Mouse (Mus musculus): Measurements from ENCODE around the gene Sult6b2. TPM values are rescaled to one million over a fixed set of nuclear protein-coding genes. Genes with fewer than 3 reads are reported as not detected.

Sult6b2 gene
- polyA plus RNA-seq, 1 experiment from 2014 or later = 0.14 TPM

DNA sequence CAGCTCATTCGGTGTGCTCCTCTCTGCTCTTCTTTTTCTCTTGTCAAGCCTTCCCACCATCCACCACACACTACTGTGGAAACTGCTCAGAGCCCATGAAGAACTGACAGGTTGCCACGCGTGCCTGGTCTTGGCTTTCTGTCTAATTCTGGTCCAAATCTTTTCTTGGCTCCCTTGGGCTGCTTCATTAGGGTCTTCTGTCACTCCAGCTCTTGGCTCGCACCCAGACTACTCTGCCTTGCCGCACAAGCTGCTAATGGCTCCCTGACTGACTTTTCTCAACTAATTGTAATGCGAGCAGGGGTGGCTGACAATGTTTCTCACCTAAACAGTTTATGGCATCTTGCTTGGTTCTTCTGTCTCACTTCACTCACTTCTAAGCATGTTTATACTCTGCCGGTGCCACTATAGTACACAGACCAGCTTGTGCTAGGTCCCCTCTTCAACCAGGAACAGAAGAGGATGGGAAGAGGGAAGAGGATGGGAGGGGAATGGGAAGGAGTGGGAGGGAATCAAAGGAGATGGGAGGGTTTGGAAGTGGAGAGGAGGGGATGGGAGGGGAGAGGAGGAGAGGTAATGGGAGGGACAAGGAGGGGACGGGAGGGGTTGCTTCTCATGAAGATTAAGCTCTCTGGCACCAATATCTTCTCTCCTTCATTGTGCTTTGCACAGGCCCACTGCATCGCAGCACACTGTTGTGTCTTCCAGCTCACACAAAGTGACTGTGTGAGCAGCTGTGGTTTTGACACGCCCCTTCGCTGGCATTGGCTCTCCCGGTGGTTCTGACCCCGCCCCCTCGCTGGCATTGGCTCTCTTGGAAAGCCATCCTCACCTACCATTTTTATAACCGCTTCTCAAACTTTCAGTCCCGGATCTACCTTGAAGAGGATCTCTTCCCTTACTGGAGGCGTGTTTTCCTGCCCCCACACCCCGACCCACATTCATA lies 16.0 kb downstream of the Sult6b2 start:
- Histone ChIP-seq H3K36me3 (ENCODE audit: control insufficient read depth, insufficient read depth) (no peaks in the 10 kb centered on the region), H3K9me3 (replicated peaks; ENCODE audit: control insufficient read depth, low read length) (no peaks in the 10 kb centered on the region), H3K27ac (ENCODE audit: low read length) (no peak overlapping the region), H3K4me2 (ENCODE audit: low read depth, low read length) (no peak overlapping the region), H3K9ac (ENCODE audit: low read depth, low read length) (no peak overlapping the region), H3K27me3 (ENCODE audit: control insufficient read depth, insufficient read depth, low read depth, low read length) (no peaks in the 10 kb centered on the region), H3K4me3 (ENCODE audit: low read depth, low read length) (no peak overlapping the region), H3K4me1 (ENCODE audit: control insufficient read depth, low read depth, low read length) (no peaks in the 10 kb centered on the region)
- 58% methylated on average over 18 of the region's 18 CpGs for WGBS (ENCODE audit: insufficient replicate concordance)
- ATAC-seq (ENCODE audit: low read depth) = no peak; the same call in 1 of the 2 replicates

DNA sequence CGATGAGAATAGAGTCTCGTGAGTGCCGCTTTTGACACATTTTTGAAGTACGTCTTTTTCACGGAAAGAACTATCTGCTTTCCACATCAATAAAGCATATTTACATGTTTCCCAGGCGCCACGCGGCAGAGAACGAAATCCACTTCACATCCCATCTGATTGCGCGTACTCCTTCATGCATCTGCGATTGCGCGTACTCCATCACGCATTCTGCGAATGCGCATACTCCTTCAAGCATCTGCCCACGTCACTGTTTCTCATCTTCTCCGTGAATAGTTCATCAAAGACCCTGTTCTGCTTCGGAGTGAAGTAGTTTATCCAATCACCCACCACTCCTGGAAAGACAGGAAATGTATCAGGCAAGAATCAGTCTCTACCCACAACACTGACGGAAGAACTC lies 18.2 kb downstream of the Sult6b2 start:
- Histone ChIP-seq H3K4me2 (ENCODE audit: low read depth, low read length) (no peak overlapping the region), H3K9ac (ENCODE audit: low read depth, low read length) (no peak overlapping the region), H3K27me3 (ENCODE audit: control insufficient read depth, insufficient read depth, low read depth, low read length) (no peaks in the 10 kb centered on the region), H3K27ac (ENCODE audit: low read length) (no peak overlapping the region), H3K4me3 (ENCODE audit: low read depth, low read length) (no peak overlapping the region), H3K36me3 (ENCODE audit: control insufficient read depth, insufficient read depth) (no peaks in the 10 kb centered on the region), H3K9me3 (replicated peaks; ENCODE audit: control insufficient read depth, low read length) (no peaks in the 10 kb centered on the region), H3K4me1 (ENCODE audit: control insufficient read depth, low read depth, low read length) (no peaks in the 10 kb centered on the region)
- 79% methylated on average over 21 of the region's 21 CpGs for WGBS (ENCODE audit: insufficient replicate concordance)
- ATAC-seq (ENCODE audit: low read depth) = no peak

DNA sequence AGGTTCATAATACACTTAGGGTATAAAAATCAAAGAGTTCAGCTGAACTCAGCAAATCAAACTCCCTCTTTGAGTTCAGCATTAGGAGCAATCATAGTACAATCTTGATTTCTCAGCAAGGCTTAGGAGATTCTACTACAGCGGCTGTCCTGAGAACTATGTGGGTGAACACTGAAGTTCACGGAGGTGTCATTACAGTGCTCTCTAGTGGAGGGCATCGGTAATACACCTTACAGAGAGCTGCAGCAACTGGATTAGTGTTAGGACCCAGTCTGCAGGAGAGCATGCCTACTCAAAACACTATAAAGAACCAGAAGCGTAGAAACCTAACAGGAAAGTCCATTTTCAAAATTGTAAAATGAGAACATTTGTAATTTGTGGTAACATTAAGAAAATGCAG lies 19.0 kb downstream of the Sult6b2 start:
- no peak overlapping the region for H3K9ac ChIP-seq (ENCODE audit: low read depth, low read length)
- peak; percentile 41; the same call in 1 of the 2 replicates for ATAC-seq (ENCODE audit: low read depth)
- no peaks in the 10 kb centered on the region for H3K4me1 ChIP-seq (ENCODE audit: control insufficient read depth, low read depth, low read length)
- no peak overlapping the region for H3K27ac ChIP-seq (ENCODE audit: low read length)
- H3K4me3 ChIP-seq (ENCODE audit: low read depth, low read length) = no peak overlapping the region
- no peaks in the 10 kb centered on the region for H3K36me3 ChIP-seq (ENCODE audit: control insufficient read depth, insufficient read depth)
- H3K9me3 ChIP-seq (replicated peaks; ENCODE audit: control insufficient read depth, low read length) = no peaks in the 10 kb centered on the region
- 19% methylated on average over 4 of the region's 4 CpGs for WGBS (ENCODE audit: insufficient replicate concordance)
- no peaks in the 10 kb centered on the region for H3K27me3 ChIP-seq (ENCODE audit: control insufficient read depth, insufficient read depth, low read depth, low read length)
- H3K4me2 ChIP-seq (ENCODE audit: low read depth, low read length) = no peak overlapping the region

DNA sequence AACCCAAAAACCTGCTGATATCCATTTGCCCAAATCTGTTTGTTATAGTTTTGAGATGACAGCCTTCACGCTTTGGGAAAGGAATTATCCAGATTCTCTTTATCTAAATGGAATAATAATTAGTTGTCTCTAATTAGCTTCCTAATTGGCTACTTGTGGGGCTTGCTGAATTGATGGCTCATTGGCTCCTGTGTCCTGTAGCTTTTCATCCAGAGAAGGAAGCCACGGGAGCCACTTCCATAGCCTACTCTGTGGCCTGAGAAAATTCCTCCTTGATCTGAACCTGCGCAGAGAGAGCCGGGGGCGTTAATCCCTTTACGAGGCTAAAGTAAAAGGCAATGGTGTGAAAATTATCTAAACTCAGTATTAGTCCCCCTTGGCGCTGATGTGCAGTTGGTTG lies 23.0 kb downstream of the Sult6b2 start:
- Histone ChIP-seq H3K27ac (ENCODE audit: low read length) (no peak overlapping the region), H3K9ac (ENCODE audit: low read depth, low read length) (no peak overlapping the region), H3K27me3 (ENCODE audit: control insufficient read depth, insufficient read depth, low read depth, low read length) (no peaks in the 10 kb centered on the region), H3K4me3 (ENCODE audit: low read depth, low read length) (no peak overlapping the region), H3K4me2 (ENCODE audit: low read depth, low read length) (no peak overlapping the region), H3K36me3 (ENCODE audit: control insufficient read depth, insufficient read depth) (0 out of 2 replicates have a peak, but pooled peaks cover 3% of the 10 kb centered on the region), H3K4me1 (ENCODE audit: control insufficient read depth, low read depth, low read length) (no peaks in the 10 kb centered on the region), H3K9me3 (replicated peaks; ENCODE audit: control insufficient read depth, low read length) (no peaks in the 10 kb centered on the region)
- ATAC-seq (ENCODE audit: low read depth) = no peak
- 82% methylated on average over 7 of the region's 7 CpGs for WGBS (ENCODE audit: insufficient replicate concordance)

DNA sequence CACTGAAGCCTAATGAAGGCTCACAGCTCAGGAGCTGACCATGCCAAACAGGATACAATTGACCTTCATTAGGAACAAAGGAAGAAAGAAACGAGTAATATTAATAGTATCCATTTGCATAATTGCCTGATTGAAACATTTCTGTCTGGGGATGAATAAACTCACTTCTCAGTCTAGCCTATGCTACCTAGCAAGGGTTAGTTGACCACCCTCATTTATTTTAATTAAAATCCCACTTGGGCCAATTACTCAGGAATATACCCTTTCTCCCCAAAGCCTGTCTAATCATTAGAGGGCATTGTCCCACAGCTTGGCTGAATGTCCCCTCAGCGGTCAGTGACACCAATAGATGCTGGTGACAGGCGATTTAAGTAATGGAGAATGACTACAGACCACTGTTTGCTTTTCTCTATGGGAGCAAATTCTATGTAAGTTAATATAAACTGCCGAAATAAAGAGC lies 23.7 kb downstream of the Sult6b2 start:
- H3K4me3 ChIP-seq (ENCODE audit: low read depth, low read length) = no peak overlapping the region
- no peak overlapping the region for H3K9ac ChIP-seq (ENCODE audit: low read depth, low read length)
- H3K27me3 ChIP-seq (ENCODE audit: control insufficient read depth, insufficient read depth, low read depth, low read length) = no peaks in the 10 kb centered on the region
- H3K4me2 ChIP-seq (ENCODE audit: low read depth, low read length) = no peak overlapping the region
- H3K27ac ChIP-seq (ENCODE audit: low read length) = no peak overlapping the region
- H3K4me1 ChIP-seq (ENCODE audit: control insufficient read depth, low read depth, low read length) = no peaks in the 10 kb centered on the region
- H3K9me3 ChIP-seq (replicated peaks; ENCODE audit: control insufficient read depth, low read length) = no peaks in the 10 kb centered on the region
- H3K36me3 ChIP-seq (ENCODE audit: control insufficient read depth, insufficient read depth) = peaks cover 8% of the 10 kb centered on the region; the same call in 1 of the 2 replicates
- no peak for ATAC-seq (ENCODE audit: low read depth)
- WGBS (ENCODE audit: insufficient replicate concordance) = 71% methylated on average over 4 of the region's 4 CpGs

DNA sequence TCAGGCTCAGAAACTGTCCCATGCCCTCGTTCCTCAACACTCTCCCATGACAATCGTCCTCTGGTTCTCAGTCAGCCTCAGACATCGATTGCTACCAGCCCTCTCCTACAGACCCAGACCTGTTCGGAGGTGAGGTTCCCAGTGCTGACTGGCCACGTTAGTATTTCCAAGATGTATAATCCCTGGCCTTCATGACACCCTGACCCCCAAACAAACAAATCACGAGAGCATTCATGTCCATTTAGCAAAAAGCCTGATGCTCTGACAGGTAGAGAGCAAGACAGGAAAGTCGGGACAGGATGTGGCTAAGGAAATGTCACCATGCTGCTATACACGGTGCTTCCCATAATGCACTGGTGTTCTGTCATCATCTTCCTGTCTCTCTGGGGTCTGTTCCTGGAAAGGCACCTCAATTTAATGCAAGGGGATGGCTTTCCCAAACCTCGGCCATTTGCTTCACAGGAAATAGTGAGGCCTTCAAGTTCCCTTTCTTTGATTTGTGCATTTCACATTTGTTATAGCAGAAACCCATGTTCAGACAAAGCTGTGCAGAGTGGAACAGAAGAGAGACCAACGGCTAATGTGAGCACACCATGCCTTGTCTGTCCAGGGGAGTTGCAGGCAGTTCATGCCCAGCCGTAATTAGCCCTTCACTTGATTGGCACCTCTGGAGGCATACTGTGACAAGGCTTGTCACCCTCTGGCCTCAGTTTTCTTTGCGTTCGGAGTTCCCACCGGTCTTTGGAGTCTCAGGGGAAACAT lies 24.3 kb downstream of the Sult6b2 start:
- no peaks in the 10 kb centered on the region for H3K9me3 ChIP-seq (replicated peaks; ENCODE audit: control insufficient read depth, low read length)
- 47% methylated on average over 14 of the region's 14 CpGs for WGBS (ENCODE audit: insufficient replicate concordance)

DNA sequence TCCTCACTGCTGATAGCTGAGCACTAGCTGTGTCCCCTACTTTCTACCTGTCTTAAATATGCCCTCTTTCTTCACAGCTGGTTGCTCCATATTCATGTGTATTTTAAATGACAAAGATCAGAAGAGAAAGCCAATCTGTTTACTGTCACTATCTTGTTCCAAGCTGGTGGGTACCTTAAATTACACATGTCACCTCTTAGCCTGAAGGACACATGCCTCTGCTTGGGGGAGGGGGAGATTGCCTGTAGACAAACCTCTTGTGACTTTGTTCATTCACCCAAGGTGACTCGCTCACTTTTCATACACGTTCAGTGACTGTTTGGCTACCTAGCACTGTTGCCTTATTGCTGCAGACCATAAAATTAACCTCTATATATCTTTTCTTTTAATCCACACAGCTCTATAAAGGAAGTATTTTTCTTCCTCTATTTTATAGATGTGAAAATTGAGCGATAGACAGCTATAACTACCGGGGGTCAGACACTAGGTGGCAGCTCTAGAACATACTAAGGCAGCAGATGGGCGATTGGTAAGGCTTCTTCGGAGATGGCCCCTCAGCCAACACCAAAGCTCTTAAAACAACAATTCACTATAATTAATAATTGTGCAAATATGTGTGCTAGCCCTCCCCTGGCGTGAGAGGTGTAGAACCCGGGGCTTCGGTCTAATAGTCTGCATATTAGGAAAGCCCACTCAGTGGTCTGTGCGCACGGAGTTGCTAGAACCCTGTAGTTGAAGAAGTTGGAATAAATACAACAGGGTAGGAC lies 25.1 kb downstream of the Sult6b2 start:
- Histone ChIP-seq H3K4me3 (ENCODE audit: low read depth, low read length) (no peak overlapping the region), H3K27ac (ENCODE audit: low read length) (no peak overlapping the region), H3K27me3 (ENCODE audit: control insufficient read depth, insufficient read depth, low read depth, low read length) (no peaks in the 10 kb centered on the region), H3K4me1 (ENCODE audit: control insufficient read depth, low read depth, low read length) (no peaks in the 10 kb centered on the region), H3K36me3 (ENCODE audit: control insufficient read depth, insufficient read depth) (peaks cover 21% of the 10 kb centered on the region), H3K9ac (ENCODE audit: low read depth, low read length) (no peak overlapping the region), H3K9me3 (replicated peaks; ENCODE audit: control insufficient read depth, low read length) (no peaks in the 10 kb centered on the region), H3K4me2 (ENCODE audit: low read depth, low read length) (no peak overlapping the region)
- no peak for ATAC-seq (ENCODE audit: low read depth)
- WGBS (ENCODE audit: insufficient replicate concordance) = 38% methylated on average over 11 of the region's 11 CpGs

More for the DNA sequence above, 24.3 kb downstream of the Sult6b2 start:
- H3K4me2 ChIP-seq (ENCODE audit: low read depth, low read length) = no peak overlapping the region
- H3K4me3 ChIP-seq (ENCODE audit: low read depth, low read length) = no peak overlapping the region
- no peaks in the 10 kb centered on the region for H3K27me3 ChIP-seq (ENCODE audit: control insufficient read depth, insufficient read depth, low read depth, low read length)
- no peak overlapping the region for H3K27ac ChIP-seq (ENCODE audit: low read length)
- peaks cover 14% of the 10 kb centered on the region; the same call in 1 of the 2 replicates for H3K36me3 ChIP-seq (ENCODE audit: control insufficient read depth, insufficient read depth)
- no peak for ATAC-seq (ENCODE audit: low read depth)
- H3K9ac ChIP-seq (ENCODE audit: low read depth, low read length) = no peak overlapping the region
- H3K4me1 ChIP-seq (ENCODE audit: control insufficient read depth, low read depth, low read length) = no peaks in the 10 kb centered on the region

DNA sequence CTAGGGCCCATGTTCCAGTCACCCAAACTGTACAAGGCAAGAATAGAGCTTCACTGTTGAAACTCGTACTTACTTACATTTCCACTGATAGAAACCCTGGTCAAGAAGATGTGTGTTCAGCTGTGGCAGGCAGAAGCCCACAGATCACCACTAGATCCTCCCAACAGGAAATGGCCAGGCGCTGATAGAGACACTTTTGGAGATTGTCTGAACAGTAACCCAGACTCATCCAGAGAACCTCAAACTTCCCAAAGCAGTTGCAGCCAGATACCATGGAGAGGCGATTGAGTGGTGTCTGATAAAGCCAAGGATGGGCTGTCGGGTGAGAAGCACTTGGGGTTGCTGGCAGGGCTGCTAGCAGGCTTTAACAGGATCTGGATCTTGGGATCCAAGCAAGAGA lies 27.4 kb downstream of the Sult6b2 start:
- H3K36me3 ChIP-seq (ENCODE audit: control insufficient read depth, insufficient read depth) = peaks cover 44% of the 10 kb centered on the region
- WGBS (ENCODE audit: insufficient replicate concordance) = 13% methylated on average over 4 of the region's 4 CpGs
- H3K4me2 ChIP-seq (ENCODE audit: low read depth, low read length) = no peak overlapping the region
- H3K4me3 ChIP-seq (ENCODE audit: low read depth, low read length) = no peak overlapping the region
- ATAC-seq (ENCODE audit: low read depth) = peak; percentile 22; the same call in 1 of the 2 replicates
- H3K9me3 ChIP-seq (replicated peaks; ENCODE audit: control insufficient read depth, low read length) = no peaks in the 10 kb centered on the region
- no peaks in the 10 kb centered on the region for H3K27me3 ChIP-seq (ENCODE audit: control insufficient read depth, insufficient read depth, low read depth, low read length)
- H3K9ac ChIP-seq (ENCODE audit: low read depth, low read length) = no peak overlapping the region
- no peak overlapping the region for H3K27ac ChIP-seq (ENCODE audit: low read length)
- H3K4me1 ChIP-seq (ENCODE audit: control insufficient read depth, low read depth, low read length) = no peaks in the 10 kb centered on the region

All from liver, embryonic 16.5 days (tissue).